Mouse (Mus musculus): ENCODE data around the gene Arhgap10. TPM values are rescaled to one million over a fixed set of nuclear protein-coding genes. Genes with fewer than 3 reads are reported as not detected.

The Arhgap10 gene
- total RNA-seq, 2 experiments from 2014 or later, result 5.2 to 7.7 TPM

DNA sequence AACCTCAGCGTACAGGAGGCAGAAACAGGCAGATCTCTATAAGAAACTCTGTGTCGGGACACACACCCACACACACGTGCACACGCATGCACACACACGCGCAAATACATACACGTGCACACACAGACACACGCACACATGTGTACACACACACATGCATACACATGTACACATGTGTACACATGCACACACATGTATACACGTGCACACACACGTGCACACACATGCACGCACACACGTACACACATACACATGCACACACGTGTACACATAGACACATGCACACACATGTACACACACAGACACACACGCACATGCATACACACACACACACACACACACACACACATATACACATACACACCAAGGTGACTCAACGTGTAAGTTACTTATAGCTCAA is 106.5 kb downstream of the Arhgap10 start:
- no peak for ATAC-seq (ENCODE audit: poor library complexity, severe bottlenecking)

DNA sequence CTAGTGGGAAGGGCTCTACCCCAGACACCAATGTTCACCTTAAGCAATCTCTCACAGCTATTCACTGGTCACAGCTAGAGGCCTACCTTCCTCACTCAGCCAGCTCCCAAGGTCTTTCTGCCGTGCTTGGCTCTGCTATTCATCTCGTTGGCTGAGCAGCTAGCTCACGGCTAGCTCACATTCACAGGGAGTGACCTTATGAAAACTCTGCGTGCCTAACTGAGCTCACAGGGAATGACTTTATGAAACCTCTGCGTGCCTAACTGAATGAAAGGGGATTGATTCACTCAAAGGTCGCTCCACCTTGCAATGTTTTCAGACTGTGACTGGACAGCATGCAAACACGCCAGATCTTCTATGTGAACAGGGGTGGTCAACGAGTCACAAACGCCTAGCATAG is 107.4 kb downstream of the Arhgap10 start:
- ATAC-seq (ENCODE audit: poor library complexity, severe bottlenecking), result no peak

DNA sequence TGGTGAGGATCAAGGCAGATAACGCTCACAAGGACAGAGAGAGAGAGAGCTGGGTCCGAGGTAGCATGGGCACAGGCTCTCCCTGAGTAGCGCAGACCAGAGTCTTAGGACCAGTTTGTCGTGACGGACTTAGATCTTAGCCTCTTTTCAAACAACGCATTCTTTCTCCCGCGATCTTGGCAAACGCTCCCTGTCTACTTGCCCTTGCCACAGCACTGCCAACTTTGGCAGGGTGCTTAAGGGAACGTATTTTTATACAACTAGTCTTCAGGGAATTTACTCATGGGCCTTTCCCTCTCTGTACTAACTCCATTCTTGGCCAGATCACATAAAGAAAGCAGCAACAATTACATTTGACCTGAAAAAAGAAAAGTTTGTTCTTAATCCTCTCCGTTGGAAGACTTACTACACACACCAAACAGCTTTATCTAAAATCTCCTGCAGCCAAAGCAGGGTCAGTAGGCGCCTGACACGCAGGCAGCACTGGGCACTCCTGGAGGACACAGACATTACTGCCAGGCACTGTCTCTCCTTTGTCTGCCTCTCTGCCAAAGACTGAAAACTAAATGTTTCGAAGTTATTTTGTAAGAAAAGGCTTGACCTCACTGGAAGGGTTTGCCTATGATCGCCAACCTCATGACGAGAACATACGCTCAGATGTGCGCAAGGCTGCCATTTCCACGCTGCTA is 109.1 kb downstream of the Arhgap10 start:
- ATAC-seq (ENCODE audit: poor library complexity, severe bottlenecking), result no peak

DNA sequence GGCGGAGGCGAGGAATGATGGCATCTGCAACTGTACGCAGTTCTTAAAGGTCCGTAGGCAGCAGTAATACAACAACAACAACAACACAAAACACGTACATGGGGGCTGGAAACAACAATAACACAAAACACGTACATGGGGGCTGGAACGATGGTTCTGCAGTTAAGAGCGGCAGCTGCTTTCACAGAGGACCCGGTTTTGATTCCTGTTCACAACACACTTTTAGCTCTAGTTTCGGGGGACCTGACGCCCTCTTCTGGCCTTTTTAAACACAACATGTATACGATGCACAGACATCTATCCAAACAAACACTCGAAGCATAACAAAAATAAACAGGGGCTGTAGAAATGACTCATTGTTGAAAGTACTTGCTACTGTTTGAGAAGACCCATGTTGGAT is 110.9 kb downstream of the Arhgap10 start:
- ATAC-seq (ENCODE audit: poor library complexity, severe bottlenecking), result no peak

DNA sequence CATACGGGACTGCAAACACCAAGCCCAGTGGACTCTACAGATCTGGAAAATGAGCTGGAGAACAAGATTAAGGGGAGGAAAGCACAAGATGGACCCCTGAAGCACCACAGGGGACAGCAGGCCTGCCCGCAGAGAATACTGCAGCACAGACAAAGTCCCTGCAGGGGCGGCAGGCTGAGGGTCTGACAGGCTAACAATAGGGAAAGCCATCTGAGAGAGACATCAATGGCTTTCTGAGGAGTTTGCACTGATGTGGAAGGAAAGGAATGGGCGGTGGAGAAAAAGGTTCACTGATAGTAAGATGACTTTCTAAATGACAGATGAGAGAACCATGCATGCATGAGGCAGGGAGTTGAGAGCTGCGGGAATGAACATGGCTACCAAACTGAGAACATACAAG is 111.3 kb downstream of the Arhgap10 start:
- no peak for ATAC-seq (ENCODE audit: poor library complexity, severe bottlenecking)

DNA sequence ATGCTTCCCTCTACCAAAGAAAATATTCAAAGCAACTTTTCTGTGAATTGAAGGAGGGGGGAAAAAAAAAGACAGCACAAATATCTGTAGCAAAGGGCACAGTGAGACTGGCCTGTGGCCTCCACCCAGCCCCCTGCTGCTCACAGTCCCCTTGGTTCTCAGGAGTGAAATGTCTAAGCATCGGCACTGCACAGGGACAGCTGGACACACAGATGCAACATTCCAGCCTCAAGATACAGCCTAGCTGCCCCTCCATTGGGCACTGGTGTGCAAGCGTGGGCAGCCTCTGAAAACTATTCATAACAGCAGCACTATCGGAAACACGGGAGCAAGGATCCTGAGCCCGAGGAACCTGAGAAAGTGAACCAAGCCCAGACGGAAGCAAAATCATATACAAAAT is 113.7 kb downstream of the Arhgap10 start:
- no peak for ATAC-seq (ENCODE audit: poor library complexity, severe bottlenecking)

DNA sequence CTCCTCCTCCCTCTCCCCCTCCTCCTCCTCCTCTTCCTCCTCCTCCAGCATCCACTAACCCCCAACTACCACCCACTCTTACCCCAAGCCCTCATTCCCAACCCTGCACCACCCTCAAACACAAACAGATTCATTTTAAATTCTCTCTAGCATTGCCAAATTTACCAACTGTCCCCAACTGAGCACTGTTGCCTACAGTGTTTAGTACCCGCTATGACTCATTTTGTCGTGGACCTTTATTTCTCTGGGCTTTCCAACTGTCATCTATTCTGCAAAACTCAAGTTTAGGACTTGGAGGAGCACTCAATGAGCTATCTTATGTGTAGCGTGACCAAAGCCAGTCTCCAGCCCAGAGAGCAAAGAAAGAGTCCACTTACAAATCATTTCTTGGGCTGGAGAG is 115.8 kb downstream of the Arhgap10 start:
- ATAC-seq (ENCODE audit: poor library complexity, severe bottlenecking), result no peak

DNA sequence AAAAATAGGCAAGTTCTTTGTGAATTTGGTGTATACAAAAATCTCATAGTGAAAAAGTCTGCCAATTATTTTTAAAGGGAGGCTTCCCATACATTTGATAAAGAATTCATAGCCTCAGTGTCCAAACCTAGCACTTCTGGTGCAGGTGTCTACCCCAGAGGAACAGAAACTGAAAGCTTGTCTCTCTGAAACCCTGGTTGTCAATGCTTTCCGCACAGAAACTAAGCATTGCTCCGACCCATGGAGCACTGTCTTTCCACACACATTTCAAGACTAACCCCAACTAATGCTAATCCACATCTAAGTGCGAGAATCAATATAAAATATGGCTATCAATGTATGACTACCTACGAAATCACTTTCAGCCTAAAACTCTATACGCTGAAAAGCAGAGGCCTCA is 116.6 kb downstream of the Arhgap10 start:
- ATAC-seq (ENCODE audit: poor library complexity, severe bottlenecking), result no peak

DNA sequence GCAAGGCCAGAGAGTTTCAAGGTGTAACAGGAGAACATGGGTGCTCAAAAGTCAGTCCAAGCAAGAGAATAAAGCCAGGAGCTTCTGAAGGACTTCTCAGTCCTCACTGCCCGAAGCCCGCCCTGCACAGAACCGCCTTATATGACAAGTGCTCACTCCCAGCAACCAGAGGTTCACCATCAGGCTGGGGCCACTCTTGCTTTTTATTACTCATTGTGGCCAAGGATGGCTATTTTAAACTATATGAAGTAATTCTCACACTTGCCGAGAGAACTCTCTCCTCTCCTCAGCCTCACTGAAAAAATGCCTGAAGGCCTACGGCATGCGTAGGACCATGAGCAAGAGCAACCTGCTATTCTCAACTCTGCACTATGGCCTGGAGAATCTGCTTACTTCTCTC is 133.7 kb downstream of the Arhgap10 start:
- no peak for ATAC-seq (ENCODE audit: poor library complexity, severe bottlenecking)

DNA sequence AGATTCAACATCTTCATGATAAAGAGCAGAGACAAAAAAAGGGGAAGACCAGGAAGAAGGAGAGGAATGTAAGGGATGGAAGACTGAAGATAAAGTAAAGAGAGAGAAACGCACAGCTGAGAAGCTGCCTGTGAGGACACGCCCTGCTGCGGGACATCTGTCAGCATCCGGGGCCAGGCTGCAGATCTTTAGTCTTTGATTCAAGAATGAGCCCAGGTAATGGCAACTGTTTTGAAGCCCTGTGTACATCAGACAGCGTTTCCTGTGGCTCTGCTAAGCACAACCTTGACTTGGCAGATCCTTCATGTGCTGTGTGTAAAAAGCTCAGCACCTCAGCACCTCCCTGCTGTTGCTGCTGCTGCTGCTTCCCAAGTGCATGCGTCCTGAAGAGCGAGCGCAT is 134.1 kb downstream of the Arhgap10 start:
- ATAC-seq (ENCODE audit: poor library complexity, severe bottlenecking), result no peak

DNA sequence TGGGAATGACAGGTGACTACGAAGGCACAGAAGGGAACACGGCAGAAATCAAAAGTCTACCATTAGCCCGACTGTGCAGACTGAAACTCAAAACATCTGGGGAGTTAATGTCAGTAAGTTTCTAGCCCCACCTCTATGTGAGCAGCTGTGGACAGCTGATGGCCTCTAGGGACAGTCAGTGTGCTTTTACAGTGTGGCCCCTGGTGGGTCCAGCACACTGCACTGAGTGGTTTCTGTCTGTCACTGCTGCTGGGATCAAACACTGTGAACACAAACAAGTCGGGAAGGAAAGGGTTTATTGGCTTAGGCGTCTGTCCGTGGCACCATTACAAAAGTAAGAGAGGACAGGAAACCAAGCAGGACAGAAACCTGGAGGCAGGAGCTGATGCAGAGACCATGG is 136.9 kb downstream of the Arhgap10 start:
- no peak for ATAC-seq (ENCODE audit: poor library complexity, severe bottlenecking)

DNA sequence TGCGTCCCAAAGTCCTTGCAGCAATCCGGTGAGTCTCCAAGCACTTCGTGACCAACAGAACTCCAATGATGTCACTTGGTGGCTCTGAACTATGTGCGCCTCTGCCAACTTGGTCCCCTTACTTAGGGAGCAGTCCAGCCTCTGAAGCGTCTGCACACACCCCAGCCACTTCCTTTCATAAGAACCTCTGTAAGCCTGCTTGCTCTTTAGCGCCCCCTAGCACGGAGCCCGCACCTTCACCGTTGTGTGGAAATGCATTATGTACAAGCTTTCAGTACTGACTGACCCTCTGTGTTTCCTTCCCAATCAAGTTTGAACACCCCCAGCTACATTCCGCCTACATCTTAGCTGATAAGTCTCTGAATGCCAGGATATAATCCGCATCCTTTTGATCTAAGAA is 138.5 kb downstream of the Arhgap10 start:
- no peak for ATAC-seq (ENCODE audit: poor library complexity, severe bottlenecking)

DNA sequence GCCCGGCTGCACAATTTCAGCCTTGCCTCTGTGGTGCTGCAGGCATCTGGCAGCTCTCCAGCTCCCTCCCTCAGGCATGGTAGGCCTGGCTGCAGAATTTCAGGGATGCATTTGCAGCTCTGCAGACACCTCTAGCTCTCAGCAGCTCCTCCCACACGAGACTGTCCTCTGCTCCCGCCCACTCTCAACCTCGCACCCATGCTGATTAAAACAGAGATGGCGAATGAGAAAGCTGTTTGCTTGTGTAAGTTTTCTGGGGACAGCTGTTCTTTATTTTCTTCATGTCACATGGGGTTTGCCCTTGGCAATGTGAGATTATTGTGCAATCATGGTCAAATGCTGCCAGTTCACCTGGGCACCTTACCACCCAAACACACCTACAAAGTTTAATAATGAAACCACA is 141.3 kb downstream of the Arhgap10 start:
- no peak for ATAC-seq (ENCODE audit: poor library complexity, severe bottlenecking)

DNA sequence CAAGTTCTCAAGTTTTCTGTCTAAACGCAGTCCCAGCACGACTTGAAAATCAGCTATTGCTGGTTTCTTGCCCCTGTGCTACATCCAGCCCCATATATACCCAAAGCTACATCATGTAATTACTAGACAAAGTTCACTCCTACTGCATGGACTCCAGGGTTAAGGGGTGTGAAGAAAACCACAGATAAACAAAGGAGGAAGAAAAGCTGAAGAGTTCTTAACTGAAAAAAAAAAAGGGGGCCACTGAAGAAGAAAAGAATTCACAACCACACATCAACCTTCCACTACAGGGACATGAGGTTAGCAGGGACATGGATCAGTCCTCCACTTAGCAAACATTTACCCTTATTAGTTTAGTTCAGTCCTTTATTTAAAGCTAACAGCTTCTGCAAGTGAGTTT is 141.8 kb downstream of the Arhgap10 start:
- no peak for ATAC-seq (ENCODE audit: poor library complexity, severe bottlenecking)

DNA sequence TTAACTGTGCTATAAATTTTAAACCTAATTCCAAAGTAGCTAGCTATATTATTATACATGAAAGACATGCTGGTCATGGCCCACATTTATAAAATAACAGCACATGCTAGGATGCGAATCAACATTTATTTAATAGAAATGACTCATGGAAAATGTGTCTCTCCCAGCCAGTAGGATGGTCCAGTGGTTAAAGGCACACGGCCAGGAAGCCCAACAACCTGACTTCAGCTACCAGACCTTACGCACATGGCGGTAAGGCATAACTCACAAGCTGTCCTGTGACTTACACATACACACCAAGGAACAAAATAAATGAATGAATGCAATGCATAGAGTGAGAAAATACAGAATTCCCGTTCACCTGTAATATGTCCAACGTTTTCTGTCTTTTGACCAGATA is 146.7 kb downstream of the Arhgap10 start:
- ATAC-seq (ENCODE audit: poor library complexity, severe bottlenecking), result no peak

DNA sequence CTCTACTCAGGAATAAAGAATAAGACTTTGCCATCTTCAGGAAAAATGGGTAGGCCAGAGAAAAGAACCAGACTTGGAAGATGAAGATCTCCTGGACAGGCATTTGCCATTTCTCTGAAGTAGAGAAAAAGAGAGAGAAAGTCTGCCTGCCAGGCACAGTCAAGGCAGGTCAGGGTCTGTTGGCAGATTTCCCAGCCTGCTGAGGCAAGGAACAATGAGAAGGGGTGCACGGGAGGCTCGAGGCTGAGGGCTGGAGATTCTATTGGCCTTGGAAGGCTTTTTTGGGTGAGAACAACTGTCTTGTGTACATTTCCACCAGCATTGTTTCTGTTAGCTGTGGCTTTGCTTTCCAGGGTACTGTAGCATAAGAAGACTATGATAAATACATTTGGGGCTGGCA is 147.4 kb downstream of the Arhgap10 start:
- no peak for ATAC-seq (ENCODE audit: poor library complexity, severe bottlenecking)

DNA sequence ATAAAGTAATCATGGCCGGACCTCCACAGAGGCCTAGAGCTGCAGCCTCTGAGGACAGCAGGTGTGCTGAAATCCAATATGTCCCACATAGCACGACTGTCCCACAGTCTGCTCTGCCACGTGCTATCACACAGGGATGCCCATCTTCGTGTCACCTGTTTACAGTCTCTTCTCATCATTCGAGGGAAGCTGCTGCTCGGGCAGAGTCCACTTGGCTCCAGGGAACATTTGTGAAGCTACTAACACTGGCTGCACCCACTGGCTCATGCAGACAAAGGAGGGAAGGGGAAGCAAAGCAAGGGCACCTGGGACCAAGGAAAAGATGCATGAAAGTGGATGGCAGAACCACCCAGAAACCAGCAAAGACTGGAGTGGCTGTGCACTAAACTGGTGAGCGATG is 148.1 kb downstream of the Arhgap10 start:
- no peak for ATAC-seq (ENCODE audit: poor library complexity, severe bottlenecking)

DNA sequence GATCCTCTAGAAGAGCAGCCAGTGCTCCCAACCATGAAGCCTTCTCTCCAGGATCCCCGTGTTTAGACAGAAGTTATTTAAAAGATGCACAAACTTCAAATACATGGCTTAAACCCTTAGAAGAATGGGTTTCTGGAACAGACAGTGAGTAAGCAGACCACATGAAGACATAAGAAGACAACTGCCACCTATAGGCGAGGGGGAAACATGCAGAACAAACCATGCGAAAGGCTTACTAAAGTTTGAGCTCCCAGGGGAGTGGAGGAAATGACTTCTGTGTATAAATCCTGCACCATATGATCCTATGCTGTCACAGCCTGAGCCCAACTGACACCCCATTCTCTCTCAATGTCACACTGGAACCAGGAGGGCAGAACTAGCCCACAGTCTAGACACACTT is 150.7 kb downstream of the Arhgap10 start:
- no peak for ATAC-seq (ENCODE audit: poor library complexity, severe bottlenecking)

DNA sequence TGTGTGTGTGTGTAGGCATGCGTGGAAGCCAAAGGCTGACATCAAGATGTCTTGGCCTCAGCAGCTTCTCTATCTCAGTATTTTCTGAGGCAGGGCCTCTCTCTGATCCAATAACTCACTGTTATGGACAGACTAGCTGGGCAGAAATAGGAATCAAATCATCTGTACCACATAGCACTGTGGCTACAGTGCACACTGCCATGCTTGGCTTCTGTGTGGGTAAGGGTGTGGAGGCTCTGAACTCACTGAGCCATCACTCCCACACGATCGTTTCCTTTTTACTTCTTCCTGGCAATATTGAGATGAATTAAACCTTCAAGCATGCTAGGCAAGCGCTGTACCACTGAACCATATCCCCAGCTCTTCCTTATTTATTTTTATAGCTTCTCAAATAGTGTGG is 151.3 kb downstream of the Arhgap10 start:
- ATAC-seq (ENCODE audit: poor library complexity, severe bottlenecking), result no peak

DNA sequence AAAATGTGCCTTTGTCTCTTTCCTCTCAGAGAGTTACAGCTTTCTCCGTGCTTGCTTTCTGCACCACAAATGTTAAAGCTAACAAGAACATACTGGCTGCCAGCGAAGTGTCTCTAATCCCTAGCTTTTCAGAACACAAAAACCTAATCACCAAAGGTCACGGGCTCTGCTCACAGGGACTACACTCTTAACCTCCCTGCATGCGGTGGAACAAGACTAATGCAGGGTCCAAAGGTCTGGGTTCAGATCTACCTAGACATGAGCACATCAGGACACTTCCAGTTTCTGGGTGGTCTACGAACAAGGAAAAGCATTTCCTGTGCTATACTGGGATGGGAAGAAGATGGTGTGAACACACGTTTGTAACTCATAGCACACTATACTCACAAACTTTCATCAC is 151.8 kb downstream of the Arhgap10 start:
- no peak for ATAC-seq (ENCODE audit: poor library complexity, severe bottlenecking)

DNA sequence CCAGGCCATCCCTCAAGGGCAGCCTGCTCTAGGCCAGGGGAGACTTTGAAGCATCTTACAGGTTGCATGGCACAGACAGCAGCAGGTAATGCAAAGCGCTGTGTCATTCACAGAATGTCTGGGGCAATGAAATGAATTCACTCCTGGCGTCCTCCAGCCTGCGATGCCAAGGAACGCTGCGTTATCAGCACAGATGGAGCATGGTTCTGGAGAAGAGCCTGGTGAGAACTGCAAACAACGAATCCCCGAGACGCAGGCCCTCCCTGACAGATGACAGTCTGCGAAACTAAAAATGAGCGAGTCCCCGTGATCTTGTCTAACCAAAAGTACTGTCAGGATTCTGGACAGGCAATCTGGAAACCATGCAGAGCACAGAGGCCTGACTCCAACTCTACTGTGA is 153.3 kb downstream of the Arhgap10 start:
- ATAC-seq (ENCODE audit: poor library complexity, severe bottlenecking), result no peak

DNA sequence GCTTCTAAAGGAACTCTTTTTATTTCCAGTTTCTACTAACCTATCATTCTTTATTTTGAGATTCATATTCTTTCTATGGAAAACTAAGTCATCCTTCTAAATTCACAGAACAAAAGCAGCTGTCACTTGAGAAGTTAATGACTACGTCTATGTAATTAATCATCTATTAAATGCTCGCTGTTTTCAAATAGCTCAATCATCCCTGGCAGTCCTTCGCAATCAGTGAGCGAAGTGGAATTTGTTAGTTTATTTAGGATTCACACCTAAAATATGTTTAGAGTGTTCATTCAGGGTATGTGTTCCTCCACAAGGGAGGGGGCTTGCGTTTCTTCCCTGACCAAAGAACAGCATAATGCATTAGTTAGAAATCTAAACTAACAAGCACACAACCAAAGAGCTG is 156.9 kb downstream of the Arhgap10 start:
- no peak for ATAC-seq (ENCODE audit: poor library complexity, severe bottlenecking)

DNA sequence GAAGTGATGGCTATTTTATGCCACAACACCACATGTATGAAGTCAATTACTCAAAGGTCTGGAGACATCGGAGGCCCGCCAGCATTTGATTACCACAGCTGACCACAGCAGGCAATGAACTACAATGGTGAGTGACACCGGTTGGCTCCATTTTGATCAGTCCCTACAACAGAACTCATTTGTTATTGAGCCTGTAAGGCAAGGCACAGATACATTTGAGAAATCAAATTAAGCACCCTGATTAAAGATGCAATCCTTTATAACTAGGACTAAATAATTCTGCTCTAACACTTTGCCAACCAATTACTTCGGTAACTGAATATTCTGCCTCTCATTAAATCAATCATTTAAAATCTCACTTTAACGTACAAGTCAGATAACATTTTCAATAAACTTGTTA is 157.3 kb downstream of the Arhgap10 start:
- ATAC-seq (ENCODE audit: poor library complexity, severe bottlenecking), result no peak

DNA sequence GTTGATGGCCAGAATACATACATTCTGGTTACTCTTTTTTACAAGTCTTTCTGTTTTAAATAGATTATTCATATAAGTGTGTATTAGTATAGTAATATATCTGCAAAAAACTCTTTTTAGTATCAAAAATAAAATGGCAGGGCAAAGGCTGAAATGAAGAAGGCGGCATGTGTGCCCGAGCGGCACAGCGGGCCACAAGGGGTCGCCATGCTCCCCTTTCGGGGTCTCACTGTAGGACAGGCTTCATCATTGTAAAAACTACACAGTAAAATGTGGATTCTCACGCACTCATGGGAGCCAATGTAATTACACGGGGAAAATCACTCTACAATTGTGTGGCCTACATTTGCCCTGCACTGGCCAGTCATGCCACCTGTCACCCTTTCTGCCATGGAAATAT is 160.6 kb downstream of the Arhgap10 start:
- ATAC-seq (ENCODE audit: poor library complexity, severe bottlenecking), result no peak

All from megakaryocyte, adult 5-6 weeks (primary cell).